Mouse (Mus musculus): ENCODE measurements at regions not wholly inside any gene's neighbourhood (a gene's known extent, or its start where the extent isn't known, plus 50 kb on each side); places are given as distances from the start of the nearest gene placed in this dataset.

DNA sequence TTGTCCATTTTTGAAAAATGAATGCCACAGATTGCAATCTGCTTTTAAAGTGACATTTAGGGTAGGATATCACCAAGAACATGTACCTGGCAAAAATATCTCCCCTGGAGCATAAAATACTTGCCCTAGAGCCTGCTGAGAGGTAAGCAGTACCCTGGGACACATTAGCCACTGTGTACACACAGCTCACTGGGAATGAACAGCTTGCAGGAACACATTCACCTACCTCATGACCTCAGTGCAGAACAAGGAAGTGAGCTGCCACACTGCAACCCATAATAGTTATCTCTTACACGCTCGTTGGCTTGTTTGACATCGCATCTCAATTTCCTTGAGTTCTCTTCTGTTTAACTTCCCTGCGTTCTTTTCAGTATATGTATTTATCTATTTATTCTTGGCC, 246.4 kb upstream of the Gm765 start:
- TF ChIP-seq EP300 (IDR thresholded peaks at IDR 0.05; ENCODE audit: low read depth) (no peak), CTCF (IDR thresholded peaks at IDR 0.05; ENCODE audit: low read depth) (no peak)

All from liver, embryonic 14.5 days (tissue).